Mouse (Mus musculus): Measurements from ENCODE around the gene Btn2a2.

DNA sequence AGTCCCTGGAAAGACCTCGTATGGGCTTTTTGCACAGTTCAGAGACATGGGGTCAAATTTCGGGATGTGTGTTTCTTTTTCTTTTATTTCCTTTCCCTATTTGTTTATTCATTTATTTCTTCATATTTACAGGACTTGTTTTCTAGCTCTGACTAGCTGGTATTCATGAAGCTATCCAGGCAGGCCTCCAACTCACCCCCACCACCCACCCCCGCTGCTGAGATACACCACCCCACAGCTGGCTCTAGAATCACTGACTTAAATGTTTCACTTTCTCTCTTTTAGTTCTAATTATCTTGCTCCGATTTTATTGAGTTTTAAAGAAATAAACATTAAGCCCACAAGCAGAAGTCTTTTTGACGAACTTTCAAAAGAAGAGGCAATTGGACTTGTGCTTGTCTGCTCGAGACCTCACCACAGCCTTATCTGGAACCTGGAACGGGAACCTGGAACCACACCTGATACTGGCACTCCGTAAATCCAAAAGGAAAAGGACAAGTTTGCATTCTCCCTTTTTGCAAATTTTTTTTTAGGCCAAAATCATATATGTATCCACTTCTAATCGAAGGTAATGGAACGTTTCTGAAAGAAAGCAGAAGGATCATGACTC is 58.8 kb downstream of the Btn2a2 start:
- TF ChIP-seq CTCF (conservative IDR thresholded peaks at IDR 0.05; ENCODE audit: low read length) (no peak), NANOG (IDR thresholded peaks at IDR 0.05; ENCODE audit: borderline replicate concordance, low read length) (no peak)

Measured in E14TG2a.4 (cell line).